Mouse (Mus musculus): ENCODE measurements around the gene Acads. TPM values are rescaled to one million over a fixed set of nuclear protein-coding genes. Genes with fewer than 3 reads are reported as not detected.

The Acads gene
- polyA plus RNA-seq (2015; fragmentation: Illumina TruSeq; extraction: RNeasy Lipid Tissue Mini Kit (QIAGEN cat#74804); ENCODE audit: insufficient read depth, low read depth, low replicate concordance): 6.5 TPM

GRCm38 (mm10) chr5:115118961-115119570, at the start of gene Acads:
Acads (minus strand) TSS chr5:115119346.

GRCm38 (mm10) chr5:115158040-115158983, 39.2 kb upstream of the Acads start, which contains the start of gene Mlec:
Mlec (minus strand) TSS chr5:115158179.

GRCm38 (mm10) chr5:115134234-115135165, 15.4 kb upstream of the Acads start, which contains the start of gene Unc119b:
Unc119b (minus strand) TSS chr5:115134975.

GRCm38 (mm10) chr5:115098195-115098594, 21.0 kb downstream of the Acads start, which contains the start of gene Gm10401:
Gm10401 (minus strand) TSS chr5:115098295.

Other genes with a start within 250 kb of the Acads start
- 15.2 TPM for gene Oasl2, start 222.4 kb downstream of the Acads start, polyA plus RNA-seq (2015; fragmentation: Illumina TruSeq; extraction: RNeasy Lipid Tissue Mini Kit (QIAGEN cat#74804); ENCODE audit: insufficient read depth, low read depth, low replicate concordance)
- 1.8 TPM for gene Oasl1, start 196.1 kb downstream of the Acads start, polyA plus RNA-seq (2015; fragmentation: Illumina TruSeq; extraction: RNeasy Lipid Tissue Mini Kit (QIAGEN cat#74804); ENCODE audit: insufficient read depth, low read depth, low replicate concordance)
- gene 2210016L21Rik, start 177.2 kb downstream of the Acads start, polyA plus RNA-seq (2015; fragmentation: Illumina TruSeq; extraction: RNeasy Lipid Tissue Mini Kit (QIAGEN cat#74804); ENCODE audit: insufficient read depth, low read depth, low replicate concordance): 8.3 TPM
- 1.3 TPM for gene Hnf1a, start 148.3 kb downstream of the Acads start, polyA plus RNA-seq (2015; fragmentation: Illumina TruSeq; extraction: RNeasy Lipid Tissue Mini Kit (QIAGEN cat#74804); ENCODE audit: insufficient read depth, low read depth, low replicate concordance)
- 9.8 TPM for gene Sppl3, start 108.2 kb downstream of the Acads start, polyA plus RNA-seq (2015; fragmentation: Illumina TruSeq; extraction: RNeasy Lipid Tissue Mini Kit (QIAGEN cat#74804); ENCODE audit: insufficient read depth, low read depth, low replicate concordance)
- not detected for gene Gm10401, start 21.1 kb downstream of the Acads start, polyA plus RNA-seq (2015; fragmentation: Illumina TruSeq; extraction: RNeasy Lipid Tissue Mini Kit (QIAGEN cat#74804); ENCODE audit: insufficient read depth, low read depth, low replicate concordance)
- gene Unc119b, start 15.6 kb upstream of the Acads start, polyA plus RNA-seq (2015; fragmentation: Illumina TruSeq; extraction: RNeasy Lipid Tissue Mini Kit (QIAGEN cat#74804); ENCODE audit: insufficient read depth, low read depth, low replicate concordance): 9.4 TPM
- 36.4 TPM for gene Mlec, start 38.8 kb upstream of the Acads start, polyA plus RNA-seq (2015; fragmentation: Illumina TruSeq; extraction: RNeasy Lipid Tissue Mini Kit (QIAGEN cat#74804); ENCODE audit: insufficient read depth, low read depth, low replicate concordance)
- 7.1 TPM for gene Cabp1, start 75.0 kb upstream of the Acads start, polyA plus RNA-seq (2015; fragmentation: Illumina TruSeq; extraction: RNeasy Lipid Tissue Mini Kit (QIAGEN cat#74804); ENCODE audit: insufficient read depth, low read depth, low replicate concordance)
- 32.9 TPM for gene Pop5, start 116.5 kb upstream of the Acads start, polyA plus RNA-seq (2015; fragmentation: Illumina TruSeq; extraction: RNeasy Lipid Tissue Mini Kit (QIAGEN cat#74804); ENCODE audit: insufficient read depth, low read depth, low replicate concordance)
- 42.8 TPM for gene Rnf10, start 153.6 kb upstream of the Acads start, polyA plus RNA-seq (2015; fragmentation: Illumina TruSeq; extraction: RNeasy Lipid Tissue Mini Kit (QIAGEN cat#74804); ENCODE audit: insufficient read depth, low read depth, low replicate concordance)
- gene Coq5, start 160.3 kb upstream of the Acads start, polyA plus RNA-seq (2015; fragmentation: Illumina TruSeq; extraction: RNeasy Lipid Tissue Mini Kit (QIAGEN cat#74804); ENCODE audit: insufficient read depth, low read depth, low replicate concordance): 3.5 TPM
- gene Dynll1, start 181.7 kb upstream of the Acads start, polyA plus RNA-seq (2015; fragmentation: Illumina TruSeq; extraction: RNeasy Lipid Tissue Mini Kit (QIAGEN cat#74804); ENCODE audit: insufficient read depth, low read depth, low replicate concordance): 82.0 TPM
- gene Srsf9, start 207.8 kb upstream of the Acads start, polyA plus RNA-seq (2015; fragmentation: Illumina TruSeq; extraction: RNeasy Lipid Tissue Mini Kit (QIAGEN cat#74804); ENCODE audit: insufficient read depth, low read depth, low replicate concordance): 14.8 TPM
- gene Gatc, start 221.8 kb upstream of the Acads start, polyA plus RNA-seq (2015; fragmentation: Illumina TruSeq; extraction: RNeasy Lipid Tissue Mini Kit (QIAGEN cat#74804); ENCODE audit: insufficient read depth, low read depth, low replicate concordance): 5.2 TPM
- gene Triap1, start 221.9 kb upstream of the Acads start, polyA plus RNA-seq (2015; fragmentation: Illumina TruSeq; extraction: RNeasy Lipid Tissue Mini Kit (QIAGEN cat#74804); ENCODE audit: insufficient read depth, low read depth, low replicate concordance): 12.4 TPM
- gene Cox6a1, start 229.6 kb upstream of the Acads start, polyA plus RNA-seq (2015; fragmentation: Illumina TruSeq; extraction: RNeasy Lipid Tissue Mini Kit (QIAGEN cat#74804); ENCODE audit: insufficient read depth, low read depth, low replicate concordance): 144 TPM